Mouse (Mus musculus) olfactory bulb, adult 2 months (tissue): ENCODE measurements around the gene Olfml2b.

Experiments used
- CTCF ChIP-seq: fragments of 200-500 bp; IDR thresholded peaks from 2 replicates; pipeline ENCODE4 v1.5.1; 2012; ENCODE audit warnings: low read depth, mild to moderate bottlenecking, low read length, moderate library complexity; ENCODE audit not compliant: insufficient read depth
- POLR2A ChIP-seq: fragments of 200-500 bp; IDR thresholded peaks from 2 replicates; pipeline ENCODE4 v1.6.1; 2012; ENCODE audit warnings: mild to moderate bottlenecking, low read depth, low read length, moderate library complexity; ENCODE audit not compliant: insufficient read depth

DNA sequence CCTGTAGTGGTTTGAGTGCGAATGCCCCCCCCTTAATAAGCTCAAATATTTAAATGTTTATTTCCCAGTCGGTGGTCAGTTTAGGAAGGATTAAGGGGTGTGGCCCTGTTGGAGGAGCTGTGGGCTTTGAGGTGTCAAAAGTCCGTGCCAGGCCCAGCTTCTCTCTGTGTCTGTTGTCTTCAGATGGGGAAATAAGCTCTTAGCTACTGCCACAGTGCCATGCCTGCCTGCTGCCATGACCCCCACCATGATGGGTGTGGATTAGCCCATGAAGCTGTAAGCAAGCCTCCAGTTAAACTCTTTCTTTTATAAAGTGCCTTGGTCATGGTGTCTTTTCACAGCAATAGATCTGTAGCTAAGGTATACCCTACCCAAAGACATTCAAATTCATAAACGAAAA lies 11.5 kb upstream of the Olfml2b start:
- TF ChIP-seq CTCF (no peak), POLR2A (no peak)
